Mouse (Mus musculus): ENCODE measurements at regions not wholly inside any gene's neighbourhood (a gene's known extent, or its start where the extent isn't known, plus 50 kb on each side); places are given as distances from the start of the nearest gene placed in this dataset.

DNA sequence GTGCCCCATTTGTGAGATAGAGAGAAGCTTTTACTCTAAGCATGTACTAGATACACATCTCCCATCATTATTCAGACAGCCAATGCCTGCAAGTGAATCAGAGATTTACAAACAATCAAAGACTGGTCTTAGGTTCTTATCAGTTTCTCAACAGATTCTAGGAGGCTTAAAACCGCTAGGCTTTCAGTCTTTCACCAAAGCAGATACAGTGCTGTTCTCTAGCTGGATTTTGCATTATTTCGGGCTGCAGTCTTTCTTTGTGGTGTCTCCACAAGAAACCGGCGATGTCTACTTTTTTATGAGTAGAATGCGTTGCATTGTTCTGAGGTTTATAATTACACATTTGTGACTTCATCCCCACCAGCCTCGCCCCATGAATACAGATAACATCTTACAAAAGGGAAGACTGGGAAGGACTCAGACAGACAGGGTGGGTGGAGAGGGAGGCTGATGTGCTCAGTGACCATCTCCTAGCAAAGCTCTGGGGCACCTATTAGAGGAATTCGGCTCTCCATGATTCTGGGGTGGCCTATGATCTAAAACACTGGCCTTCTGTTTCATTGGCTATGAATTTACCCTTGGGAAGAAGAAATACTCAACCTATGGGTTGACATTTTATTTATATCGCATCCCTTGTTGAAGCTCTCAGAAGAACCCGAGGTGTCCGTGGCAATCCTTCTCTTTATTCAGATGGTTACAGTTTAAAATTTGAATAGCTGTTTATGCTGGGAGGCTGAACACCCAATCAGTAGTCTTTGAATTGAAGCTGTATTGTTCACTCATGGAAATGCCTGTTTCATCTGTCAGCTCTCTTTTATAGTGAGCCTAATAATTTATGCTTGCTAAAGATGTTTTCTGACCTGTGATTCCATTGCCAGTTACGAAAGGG lies 343.8 kb downstream of the Tmem161b start:
- no peak for DNase-seq

DNA sequence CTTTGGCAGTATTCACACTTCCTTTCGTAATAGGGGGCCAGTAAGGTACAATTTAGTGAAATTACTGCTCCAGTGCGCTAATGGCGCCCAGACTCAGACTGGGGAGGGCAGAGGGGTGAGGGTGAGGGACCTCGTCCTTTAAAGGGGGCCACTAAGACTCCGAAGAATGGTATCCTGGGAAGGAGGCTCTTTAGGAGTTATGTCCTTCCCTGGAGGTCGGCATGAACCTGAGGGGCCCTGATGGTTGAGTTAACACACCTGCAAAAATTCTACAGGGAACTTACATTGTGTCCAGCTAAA lies 344.4 kb downstream of the Tmem161b start:
- no peak for DNase-seq

DNA sequence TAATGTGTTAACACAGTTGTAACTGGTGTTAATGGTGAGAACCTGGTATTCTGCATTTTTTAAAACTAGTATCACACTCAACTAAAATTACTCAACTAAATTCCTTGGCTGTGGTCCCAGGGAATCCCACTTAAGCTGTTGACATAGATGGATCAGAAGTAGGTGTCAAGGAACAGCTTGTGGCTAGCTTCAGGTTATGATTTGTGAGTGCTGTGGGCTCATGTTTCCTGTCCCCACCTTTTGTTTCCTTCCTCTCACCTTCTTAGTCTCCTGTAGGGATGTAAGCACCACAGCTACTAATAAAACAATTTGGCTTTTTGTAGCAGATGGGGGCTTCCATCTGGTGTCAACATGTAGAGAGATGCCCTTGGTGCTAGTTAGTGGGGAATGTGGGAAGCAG lies 347.3 kb downstream of the Tmem161b start:
- DNase-seq, result no peak

DNA sequence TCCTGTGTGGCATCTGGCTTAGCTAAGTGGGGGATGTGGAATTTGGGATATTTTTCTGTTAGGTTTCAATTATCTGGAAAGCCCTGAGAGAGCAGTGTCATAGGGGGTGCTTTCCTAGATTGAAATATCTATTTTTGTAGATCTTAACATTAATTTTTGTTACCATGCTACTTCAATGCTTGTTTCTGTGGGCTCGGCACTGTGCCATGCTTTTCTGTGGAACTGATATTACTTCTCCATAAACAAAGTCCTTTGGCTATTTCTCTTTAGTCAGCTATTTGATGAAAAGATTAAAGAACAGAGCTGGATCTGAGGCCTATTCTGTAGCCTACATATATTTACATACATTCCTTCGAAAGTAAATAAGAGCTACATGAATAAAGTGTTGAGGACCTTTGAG lies 348.1 kb downstream of the Tmem161b start:
- DNase-seq, result no peak

DNA sequence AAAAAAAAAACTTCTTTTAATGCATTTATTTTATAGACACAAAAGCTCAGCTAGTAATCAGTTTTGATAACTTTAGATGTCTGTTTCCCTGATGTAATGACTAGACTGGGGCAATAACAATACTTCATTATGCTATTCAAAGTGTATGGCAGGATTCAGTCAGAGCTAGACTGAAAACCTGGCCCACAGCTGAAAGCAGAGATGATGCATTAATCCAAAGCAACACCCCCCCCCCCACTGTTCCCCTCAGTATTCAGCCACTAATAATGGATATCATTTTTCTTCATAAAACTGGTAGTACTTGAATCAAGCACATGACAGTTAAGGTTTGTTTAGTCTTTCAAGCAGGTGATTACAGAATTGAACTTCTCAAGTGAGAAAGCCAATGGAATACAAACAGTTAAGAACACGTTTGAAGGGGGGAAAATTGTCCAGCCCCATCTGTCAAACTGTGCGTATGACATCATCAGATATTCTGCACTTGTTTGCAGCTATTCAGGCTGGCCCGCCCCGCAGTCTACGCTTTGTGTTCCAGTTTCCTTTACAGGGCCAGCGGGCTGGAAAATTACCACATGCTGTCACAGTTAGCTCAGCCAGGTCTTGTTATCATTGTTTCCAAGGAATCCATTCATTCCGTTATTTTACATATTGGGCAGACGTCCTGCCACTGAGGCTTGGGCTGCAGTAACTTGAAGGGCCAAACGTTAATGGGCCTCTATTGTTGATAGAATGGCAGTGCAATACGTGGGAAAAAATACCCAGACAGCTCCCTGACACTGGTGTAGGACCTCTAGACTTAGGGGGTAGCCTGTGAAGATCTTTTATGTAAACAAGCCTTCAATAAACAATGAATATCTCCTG lies 349.1 kb downstream of the Tmem161b start:
- DNase-seq, result no peak

DNA sequence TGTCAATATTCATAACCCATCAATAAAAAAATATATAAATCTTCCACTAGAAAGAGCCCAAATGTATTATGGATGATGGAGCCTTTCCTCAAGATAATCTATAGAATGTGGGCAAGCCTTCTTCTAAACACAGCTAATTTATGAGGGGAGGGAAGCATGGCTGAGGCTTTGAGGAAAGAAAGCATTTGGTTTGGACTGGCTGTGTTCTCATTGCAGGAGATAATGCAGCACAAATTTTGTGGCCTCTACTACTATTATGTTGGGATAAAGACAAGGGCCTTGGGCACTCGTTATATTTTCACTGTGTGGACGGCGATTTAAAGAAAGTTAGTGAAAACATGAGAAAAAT lies 349.7 kb downstream of the Tmem161b start:
- DNase-seq, result no peak

DNA sequence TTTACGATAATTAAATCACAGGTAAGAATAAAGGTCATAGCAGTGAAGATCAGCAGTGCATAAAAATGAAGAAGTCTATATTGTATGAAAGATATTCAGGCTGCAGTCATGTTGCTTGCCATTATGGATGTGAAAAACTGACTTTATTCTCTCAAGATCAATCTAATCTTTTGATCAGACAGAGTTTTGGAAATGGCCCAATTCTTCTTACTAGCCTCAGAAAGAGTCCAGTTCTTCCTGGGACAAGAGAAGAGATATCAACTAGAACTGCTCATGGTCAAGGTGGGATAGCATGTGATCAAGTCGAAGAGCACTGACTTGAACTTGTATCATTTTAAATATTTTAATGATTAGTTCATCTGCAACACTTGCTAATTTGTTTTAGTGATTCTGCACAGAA lies 350.1 kb downstream of the Tmem161b start:
- no peak for DNase-seq

DNA sequence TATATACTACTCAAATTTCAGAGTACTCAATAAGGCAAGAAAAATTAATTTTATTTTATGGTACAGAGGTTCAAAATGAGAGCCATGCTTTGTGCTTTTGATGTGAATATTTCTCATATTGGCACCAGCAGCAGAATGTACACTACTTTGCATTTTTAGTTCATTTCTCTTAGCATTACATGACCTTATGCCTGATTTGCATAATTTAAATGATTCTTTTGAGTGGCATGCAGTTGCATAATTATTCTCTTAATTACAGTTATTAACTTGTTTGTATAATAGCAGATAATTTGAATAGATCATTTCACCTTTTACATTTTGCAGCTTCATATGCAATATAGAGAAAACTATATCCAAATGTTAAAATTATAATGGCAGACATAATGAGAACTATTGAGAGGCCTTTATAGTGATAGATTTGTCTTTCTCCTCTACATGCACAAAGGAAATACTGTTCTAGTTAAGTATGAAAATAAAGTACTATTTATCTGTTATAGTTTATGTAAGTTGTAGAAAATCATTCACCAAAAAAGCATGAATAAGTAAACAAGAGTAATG lies 374.6 kb downstream of the Tmem161b start:
- no peak for DNase-seq

DNA sequence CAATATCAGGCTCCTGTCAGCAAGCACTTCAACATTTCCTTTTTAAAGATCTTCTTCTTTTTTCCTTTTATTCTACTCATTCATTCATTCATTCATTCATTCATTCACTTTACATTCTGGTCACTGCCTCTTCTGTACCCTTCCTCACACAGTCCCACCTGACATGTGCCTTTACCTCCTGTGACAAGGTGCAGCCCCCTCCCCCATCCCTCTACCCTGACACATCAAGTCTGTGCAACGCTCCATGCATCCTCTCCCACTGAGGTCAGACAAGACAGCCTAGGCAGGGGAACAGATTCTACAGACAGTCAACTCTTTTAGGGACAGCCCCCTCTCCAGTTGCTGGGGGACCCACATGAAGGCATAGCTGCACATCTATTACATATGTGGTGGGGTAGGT lies 380.5 kb downstream of the Tmem161b start:
- no peak for DNase-seq

DNA sequence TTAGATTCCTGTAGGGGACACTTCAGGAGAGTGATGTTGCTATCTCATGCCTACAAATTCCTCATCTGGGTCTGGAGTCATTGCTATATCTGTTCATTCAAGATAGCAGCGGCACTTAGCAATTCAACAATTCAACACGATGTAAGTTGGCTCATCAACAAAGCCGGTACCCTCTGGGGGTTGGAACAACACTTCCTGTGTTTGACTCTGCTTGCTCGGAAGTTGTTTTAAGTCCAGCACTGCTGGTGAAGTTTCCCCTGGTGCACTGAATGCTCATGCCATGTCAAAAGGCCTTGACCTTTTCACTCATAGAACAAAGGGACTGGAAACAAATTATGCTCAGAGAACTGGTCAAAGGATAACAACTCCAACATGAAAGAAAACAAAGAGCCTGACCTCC lies 390.4 kb downstream of the Tmem161b start:
- peak; percentile 22 for DNase-seq

DNA sequence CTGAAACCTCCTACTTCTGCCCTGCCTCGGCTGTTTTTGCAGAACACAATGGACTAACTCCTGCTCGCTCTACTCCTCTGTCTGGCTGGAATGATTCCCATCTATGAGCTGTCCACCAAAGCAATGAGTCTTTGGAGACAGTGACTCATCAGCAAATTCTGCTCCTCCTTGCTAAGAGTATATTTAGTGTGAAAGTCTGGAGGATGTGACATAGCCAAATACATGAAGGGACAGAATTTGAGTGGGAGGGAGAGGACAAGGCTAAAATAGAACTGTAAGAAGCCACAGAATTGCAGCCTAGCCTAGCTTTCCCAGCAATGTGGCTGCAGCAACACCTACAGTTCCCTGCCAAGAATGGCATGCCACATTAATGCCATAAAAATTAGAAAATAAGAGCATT lies 390.9 kb downstream of the Tmem161b start:
- DNase-seq, result no peak

DNA sequence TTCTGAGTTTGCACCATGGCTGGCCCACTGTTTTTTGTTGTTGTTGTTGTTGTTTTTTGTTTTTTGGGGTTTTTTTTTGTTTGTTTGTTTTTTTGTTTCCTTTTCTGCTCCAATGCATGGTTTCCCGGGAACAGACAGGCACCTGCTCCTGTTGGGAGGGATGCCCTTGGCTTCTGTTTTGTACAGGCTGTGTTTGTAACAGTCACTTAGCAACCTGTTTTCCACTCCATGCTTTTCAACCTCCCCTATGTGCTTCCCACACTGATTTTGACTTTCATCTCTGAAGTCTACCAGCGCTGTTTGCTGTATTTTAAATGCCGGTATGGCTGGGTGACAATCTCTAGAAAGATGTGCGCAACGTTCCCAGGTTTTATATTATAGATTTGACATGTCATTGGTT lies 402.6 kb downstream of the Tmem161b start:
- no peak for DNase-seq

DNA sequence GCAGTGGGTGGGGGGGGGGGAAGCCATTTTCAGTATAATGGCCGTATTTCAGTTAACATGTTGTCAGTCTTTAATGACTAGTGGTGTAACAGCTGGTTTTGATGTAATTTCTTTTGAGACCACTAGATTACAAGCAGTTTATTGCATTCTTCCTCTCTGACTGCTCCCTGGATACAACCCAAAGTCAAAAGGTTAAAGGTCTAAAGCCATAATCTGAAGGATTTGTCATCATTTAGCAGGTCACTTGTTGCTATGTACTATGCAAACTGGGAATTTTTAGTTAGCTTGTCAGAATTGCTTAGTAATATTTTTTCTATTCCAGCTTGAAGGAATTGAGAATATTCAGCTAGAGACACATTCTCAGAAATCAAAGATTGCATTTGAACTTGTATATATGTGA lies 403.4 kb downstream of the Tmem161b start:
- no peak for DNase-seq

DNA sequence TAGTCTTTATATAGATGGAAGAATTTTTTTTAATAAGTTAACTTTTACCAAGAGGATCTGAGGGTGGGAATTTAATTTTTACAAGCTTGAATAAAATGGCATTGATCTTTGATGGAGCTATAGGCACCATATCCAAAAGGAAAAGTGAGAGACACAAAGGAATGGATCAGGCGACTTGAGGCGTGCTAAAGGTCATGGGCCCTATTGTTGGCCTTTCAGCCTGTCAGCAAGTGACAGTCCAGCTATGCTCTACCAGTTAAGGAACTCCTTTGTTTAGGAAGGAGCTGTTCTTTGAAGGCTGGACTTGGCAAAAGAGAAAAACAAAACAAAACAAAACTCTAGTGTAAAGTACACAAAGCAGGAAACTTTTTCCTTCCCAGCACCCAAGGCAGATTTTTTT lies 403.8 kb downstream of the Tmem161b start:
- DNase-seq, result no peak

DNA sequence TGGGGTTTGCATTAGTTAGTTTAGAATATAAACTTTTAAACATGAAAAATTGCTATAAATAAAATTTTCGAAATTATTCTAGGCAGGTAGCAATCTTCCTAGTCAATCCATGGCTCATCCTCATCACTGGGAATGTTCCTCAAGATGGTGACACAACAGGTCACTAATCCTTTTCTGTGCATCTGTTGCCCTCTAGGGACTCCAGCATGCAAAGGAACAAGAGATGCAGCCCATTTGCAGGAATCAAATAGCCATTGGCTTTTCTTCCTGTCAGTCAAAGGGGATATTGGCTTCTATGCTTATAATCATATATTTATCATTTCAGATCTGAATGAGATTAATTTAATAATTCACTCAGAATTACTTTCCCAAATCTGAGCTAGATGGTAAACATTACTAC lies 404.3 kb downstream of the Tmem161b start:
- no peak for DNase-seq

DNA sequence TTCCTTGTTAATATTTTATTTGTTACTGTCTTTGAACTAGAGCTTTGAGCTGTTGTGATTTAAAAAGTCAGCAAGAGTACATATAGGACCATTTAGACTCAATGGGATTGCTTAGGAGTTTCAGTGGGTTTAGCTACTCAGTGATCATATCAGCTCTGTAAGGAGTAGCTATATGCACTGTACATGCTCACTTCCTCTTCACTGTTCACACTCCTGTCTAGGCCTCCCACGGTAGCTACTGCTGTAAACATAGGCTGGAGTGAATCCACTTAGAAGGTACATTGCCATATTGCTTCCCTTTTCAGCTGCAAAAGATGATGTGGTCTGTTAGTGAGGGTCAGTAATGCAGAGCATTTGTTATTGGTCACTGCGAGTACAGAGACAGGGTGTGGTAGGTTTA lies 408.6 kb downstream of the Tmem161b start:
- peak; percentile 20 for DNase-seq

DNA sequence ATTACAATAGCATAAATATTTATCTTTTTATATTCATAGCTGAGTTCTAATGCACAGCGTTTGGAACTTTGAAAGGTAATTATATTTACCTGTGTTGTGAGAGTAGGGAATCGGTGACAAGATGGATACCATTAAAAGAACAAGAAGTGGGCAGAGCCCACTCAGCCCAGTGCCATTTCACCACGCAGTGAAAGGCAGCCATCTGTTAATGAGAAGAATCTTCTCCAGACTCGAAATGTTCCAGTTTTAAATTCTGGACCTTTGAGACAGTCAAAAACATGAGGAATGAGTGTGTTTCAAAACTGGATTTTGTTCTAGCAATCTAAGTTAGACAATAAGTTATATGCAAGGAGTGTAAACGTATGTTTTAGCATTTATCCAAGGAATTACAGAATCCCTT lies 410.4 kb downstream of the Tmem161b start:
- DNase-seq, result no peak

DNA sequence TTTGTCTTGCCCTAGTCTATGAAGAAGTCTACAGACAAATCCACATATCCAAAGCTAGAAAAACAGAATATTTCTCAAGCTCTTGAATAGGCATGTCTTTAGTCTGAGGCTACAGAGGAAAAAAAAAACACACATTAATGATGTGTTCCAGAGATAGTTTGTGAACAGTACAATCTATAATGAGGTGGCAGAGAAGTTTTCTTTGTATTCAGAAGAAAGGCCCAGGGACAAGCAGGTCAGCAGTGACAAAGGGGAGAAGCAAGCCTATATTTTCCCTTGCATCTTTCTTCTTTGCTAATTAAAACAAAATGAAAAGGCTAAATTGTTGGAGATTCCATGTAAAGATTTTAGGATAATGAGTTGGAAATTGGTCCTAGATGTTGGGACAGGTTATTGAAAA lies 414.7 kb downstream of the Tmem161b start:
- no peak for DNase-seq

DNA sequence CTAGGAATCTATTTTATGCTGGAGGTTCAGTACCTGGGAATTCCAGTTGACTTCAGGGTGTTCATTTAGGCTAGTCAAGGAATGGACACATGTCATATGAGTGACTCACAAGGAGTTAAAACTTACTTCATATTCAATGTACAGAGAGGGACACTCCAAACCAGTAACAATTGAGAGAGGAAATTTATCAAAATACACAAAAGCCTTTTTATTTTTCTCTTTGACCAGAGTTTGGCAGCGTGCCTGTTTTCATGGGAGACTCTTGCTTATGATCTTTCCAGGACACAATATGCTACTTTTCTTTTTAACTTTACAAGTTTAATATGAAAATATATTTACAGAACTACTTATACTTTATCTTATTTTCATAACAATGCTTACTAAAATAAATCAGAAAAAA lies 415.5 kb downstream of the Tmem161b start:
- no peak for DNase-seq

DNA sequence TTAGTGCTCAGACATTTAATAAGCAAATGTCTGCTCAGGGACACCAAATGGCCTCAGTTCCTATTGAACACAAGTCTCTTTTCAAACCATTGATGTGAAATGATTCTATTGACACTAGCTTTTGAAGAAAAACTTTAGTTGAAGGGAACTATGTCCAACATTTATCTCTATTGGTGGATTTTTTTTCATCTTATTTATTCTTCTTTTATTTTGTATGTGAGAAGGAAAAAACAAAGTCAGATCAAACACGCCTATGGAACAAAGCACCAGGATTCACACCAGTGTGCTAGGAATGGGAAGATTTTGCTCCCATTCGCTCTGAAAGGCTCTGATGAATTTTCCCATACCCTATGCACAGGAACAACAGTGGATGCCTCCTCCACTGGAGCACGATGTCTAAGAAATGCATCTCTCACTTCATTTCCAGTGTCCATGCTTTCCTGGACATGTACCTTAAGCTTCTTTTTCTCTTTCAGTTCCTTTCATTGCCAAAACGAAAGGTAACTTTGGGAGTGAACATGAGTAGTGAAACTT lies 416.4 kb downstream of the Tmem161b start:
- no peak for DNase-seq

DNA sequence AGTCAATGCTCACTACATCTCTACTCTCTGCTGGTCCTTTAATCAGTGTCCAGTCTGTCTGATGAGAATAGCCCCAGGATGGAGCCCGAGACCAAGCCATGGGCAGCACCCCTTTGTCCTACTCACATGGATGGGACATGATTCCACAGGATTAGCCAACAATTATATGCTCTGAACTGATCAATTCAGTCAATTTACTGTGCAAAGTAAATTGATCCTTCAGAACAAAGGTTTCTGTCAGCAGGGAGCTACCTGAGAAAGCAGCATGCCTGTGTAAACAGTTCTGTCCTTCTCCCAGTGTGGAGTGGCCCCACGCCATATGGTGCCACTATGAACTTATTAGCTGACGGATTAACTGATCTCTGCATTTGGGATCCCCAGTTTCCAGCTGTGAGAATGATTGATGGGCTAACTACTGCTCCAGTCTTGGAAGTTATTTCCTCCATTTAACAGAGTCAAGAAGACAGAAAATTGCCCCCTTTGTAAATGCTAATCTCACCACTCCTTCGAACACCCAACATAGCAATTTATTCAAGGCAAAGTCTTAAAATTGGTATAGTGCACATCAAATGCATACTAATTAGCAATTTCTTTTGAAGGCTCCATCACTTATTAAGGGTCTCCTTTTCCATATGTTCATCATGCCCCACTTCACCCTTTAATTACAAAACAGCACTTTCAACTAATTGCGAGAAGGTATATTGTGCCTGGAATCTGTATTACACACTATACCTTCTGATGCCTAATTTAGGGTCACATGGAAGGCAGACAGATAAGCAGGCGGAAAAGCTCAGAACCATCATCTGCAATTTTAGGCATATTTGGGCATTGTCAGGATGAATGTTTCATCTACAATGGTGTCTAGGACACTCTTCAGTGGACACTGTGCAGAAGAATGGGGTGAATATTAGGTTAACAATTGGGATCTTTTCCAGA lies 417.3 kb downstream of the Tmem161b start:
- no peak for DNase-seq

DNA sequence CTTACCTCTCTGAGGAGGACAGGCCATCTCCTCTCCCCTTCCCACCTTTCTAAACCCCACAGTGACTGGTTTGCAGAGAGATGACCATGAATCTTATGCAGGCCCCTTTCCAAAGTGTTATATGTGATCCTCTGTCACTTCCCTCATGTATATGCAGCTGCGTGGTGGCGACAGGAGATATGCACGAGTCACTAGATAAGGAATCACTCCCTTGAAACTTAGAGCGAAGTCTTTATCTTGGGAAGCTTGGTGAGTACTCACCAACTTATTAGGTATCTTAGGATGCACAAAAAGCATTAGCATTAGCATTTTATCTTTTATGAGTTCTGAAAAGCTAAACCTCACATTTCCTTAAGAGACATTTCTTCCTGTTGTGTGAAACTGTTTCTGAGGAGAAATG lies 421.9 kb downstream of the Tmem161b start:
- DNase-seq, result no peak

DNA sequence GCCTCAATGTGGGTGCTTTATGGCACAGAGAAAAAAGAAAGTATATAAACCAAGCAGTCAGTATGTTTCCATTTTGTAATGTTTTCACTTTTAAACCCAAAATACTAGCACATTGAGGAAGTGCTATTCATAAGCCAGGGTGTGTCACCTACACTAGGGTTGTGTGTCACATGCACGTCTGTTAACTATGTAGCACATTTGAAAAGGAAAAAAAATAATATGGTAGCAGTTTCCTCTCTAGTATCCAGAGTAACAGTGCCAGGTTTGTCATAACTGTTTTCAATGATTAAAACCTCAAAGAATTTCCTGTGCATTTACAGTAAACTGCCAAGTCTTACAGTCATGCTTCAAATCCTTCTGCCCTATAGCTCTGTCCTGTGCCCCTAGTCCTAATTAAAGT lies 424.8 kb downstream of the Tmem161b start:
- no peak for DNase-seq

Data from thymus, postnatal 25 days (tissue).